Mouse (Mus musculus): Measurements from ENCODE around the gene Ascc1. TPM values are rescaled to one million over a fixed set of nuclear protein-coding genes. Genes with fewer than 3 reads are reported as not detected.

Gene Ascc1
- polyA plus RNA-seq, 1 experiment from 2014 or later = 42.4 TPM

DNA sequence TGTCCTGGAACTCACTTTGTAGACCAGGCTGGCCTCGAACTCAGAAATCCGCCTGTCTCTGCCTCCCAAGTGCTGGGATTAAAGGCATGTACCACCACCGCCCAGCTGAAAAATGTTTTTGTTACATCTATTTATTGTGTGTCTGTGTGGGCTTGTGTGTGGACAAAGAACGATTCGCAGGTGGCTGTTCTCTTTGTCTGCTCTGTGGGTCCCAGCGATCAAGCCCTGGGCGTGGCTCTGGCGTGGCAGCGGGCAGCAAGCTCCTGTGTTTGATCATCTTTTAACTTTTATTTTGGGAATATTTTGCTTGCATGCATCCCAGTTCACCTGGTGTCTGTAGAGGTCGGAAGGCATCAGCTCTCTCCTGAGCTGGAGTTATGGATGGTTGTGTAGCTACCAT, 48.0 kb downstream of the Ascc1 start:
- Histone ChIP-seq H3K27me3 (replicated peaks) (no peaks in the 10 kb centered on the region), H3K9me3 (no peaks in the 10 kb centered on the region), H3K27ac (no peak overlapping the region), H3K4me1 (no peaks in the 10 kb centered on the region), H3K4me2 (no peak overlapping the region), H3K4me3 (replicated peaks) (no peak overlapping the region), H3K9ac (no peak overlapping the region), H3K36me3 (no peaks in the 10 kb centered on the region)
- ATAC-seq (ENCODE audit: insufficient read depth, low FRiP score, low read depth) = no peak
- WGBS = 94% methylated on average over 10 of the region's 10 CpGs

GRCm38 (mm10) chr10:60053073-60053472, 50.5 kb downstream of the Ascc1 start:
- no peaks in the 10 kb centered on the region for H3K36me3 ChIP-seq
- no peaks in the 10 kb centered on the region for H3K4me1 ChIP-seq
- H3K4me2 ChIP-seq = no peak overlapping the region
- 34% methylated on average over 4 of the region's 4 CpGs for WGBS
- no peak for ATAC-seq (ENCODE audit: insufficient read depth, low FRiP score, low read depth)
- H3K9ac ChIP-seq = no peak overlapping the region
- H3K27ac ChIP-seq = no peak overlapping the region
- no peak overlapping the region for H3K4me3 ChIP-seq (replicated peaks)
- no peaks in the 10 kb centered on the region for H3K27me3 ChIP-seq (replicated peaks)
- no peaks in the 10 kb centered on the region for H3K9me3 ChIP-seq

DNA sequence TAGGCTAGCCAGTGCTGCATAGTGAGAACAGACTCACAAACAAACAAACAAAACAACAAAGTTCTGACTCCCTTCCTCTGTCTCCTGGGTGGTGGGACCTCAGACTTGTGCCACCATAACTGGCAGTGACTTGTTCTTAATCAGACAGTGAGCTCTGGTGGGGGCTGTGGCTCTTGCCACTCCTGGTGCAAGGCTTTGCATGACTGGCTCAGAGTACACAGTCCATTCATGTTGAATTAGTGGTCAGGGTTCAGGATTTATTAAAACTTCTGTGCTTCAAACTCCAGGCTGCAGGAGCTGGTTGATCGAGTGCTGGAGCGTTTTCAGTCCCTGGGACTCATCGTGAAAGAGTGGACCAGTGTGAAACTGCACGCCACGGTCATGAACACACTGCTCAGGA, 59.6 kb downstream of the Ascc1 start:
- no peak overlapping the region for H3K27ac ChIP-seq
- WGBS = 84% methylated on average over 5 of the region's 5 CpGs
- ATAC-seq (ENCODE audit: insufficient read depth, low FRiP score, low read depth) = no peak
- H3K4me3 ChIP-seq (replicated peaks) = no peak overlapping the region
- no peaks in the 10 kb centered on the region for H3K27me3 ChIP-seq (replicated peaks)
- no peak overlapping the region for H3K4me2 ChIP-seq
- no peaks in the 10 kb centered on the region for H3K4me1 ChIP-seq
- no peaks in the 10 kb centered on the region for H3K36me3 ChIP-seq
- H3K9ac ChIP-seq = no peak overlapping the region
- H3K9me3 ChIP-seq = no peaks in the 10 kb centered on the region

DNA sequence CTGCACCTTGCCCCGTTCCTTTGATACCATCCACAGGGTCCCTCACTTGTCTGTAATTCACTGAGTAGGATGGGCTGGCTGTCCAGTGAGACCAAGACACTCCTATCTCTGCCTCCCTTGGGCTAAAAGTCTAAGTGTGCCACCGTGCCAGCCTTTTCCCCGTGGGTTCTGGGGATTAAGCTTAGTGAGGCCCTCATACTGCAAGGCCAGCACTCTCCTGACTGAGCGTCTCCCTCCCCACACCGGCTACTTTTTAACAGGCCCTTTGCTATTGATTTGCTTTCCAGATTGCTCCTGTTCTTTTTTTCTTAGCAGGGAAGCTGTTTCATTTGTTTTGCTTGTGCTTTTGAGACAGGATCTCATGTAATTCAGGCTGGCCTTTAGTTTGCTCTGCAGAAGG, 60.3 kb downstream of the Ascc1 start:
- no peak overlapping the region for H3K9ac ChIP-seq
- no peaks in the 10 kb centered on the region for H3K9me3 ChIP-seq
- no peaks in the 10 kb centered on the region for H3K27me3 ChIP-seq (replicated peaks)
- H3K27ac ChIP-seq = no peak overlapping the region
- no peak for ATAC-seq (ENCODE audit: insufficient read depth, low FRiP score, low read depth)
- no peak overlapping the region for H3K4me2 ChIP-seq
- no peaks in the 10 kb centered on the region for H3K36me3 ChIP-seq
- no peaks in the 10 kb centered on the region for H3K4me1 ChIP-seq
- 44% methylated on average over 5 of the region's 5 CpGs for WGBS
- H3K4me3 ChIP-seq (replicated peaks) = no peak overlapping the region

DNA sequence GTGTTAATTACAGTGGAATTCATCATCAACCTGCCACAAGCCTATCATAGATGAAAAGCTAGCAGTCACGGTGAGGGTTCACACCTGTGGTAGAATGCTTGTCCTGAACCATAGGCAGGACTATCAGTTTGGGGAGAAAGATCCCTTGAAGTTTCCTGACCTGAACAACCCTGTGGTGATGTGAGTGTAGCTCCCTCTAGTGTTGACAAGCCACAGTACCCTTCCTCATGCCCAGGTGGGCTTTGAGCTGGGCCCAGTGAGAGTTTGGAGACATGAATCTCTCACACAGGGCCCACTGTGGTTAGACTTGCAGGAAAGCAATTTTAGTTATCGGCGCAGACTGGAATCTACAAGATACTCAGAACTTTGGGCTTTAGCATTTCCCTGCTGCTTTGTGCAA, 63.9 kb downstream of the Ascc1 start:
- no peak for ATAC-seq (ENCODE audit: insufficient read depth, low FRiP score, low read depth)
- 67% methylated on average over 3 of the region's 3 CpGs for WGBS
- no peak overlapping the region for H3K9ac ChIP-seq
- no peaks in the 10 kb centered on the region for H3K27me3 ChIP-seq (replicated peaks)
- no peaks in the 10 kb centered on the region for H3K4me1 ChIP-seq
- H3K9me3 ChIP-seq = no peaks in the 10 kb centered on the region
- no peak overlapping the region for H3K4me3 ChIP-seq (replicated peaks)
- no peak overlapping the region for H3K27ac ChIP-seq
- H3K36me3 ChIP-seq = no peaks in the 10 kb centered on the region
- H3K4me2 ChIP-seq = no peak overlapping the region

GRCm38 (mm10) chr10:60075159-60075558, 72.6 kb downstream of the Ascc1 start:
- no peaks in the 10 kb centered on the region for H3K9me3 ChIP-seq
- no peak overlapping the region for H3K4me2 ChIP-seq
- H3K4me3 ChIP-seq (replicated peaks) = no peak overlapping the region
- WGBS = 86% methylated on average over 1 of the region's 1 CpGs
- no peak overlapping the region for H3K9ac ChIP-seq
- H3K27ac ChIP-seq = no peak overlapping the region
- H3K4me1 ChIP-seq = peaks cover 17% of the 10 kb centered on the region; the same call in 1 of the 2 replicates
- H3K36me3 ChIP-seq = no peaks in the 10 kb centered on the region
- ATAC-seq (ENCODE audit: insufficient read depth, low FRiP score, low read depth) = no peak
- H3K27me3 ChIP-seq (replicated peaks) = no peaks in the 10 kb centered on the region

DNA sequence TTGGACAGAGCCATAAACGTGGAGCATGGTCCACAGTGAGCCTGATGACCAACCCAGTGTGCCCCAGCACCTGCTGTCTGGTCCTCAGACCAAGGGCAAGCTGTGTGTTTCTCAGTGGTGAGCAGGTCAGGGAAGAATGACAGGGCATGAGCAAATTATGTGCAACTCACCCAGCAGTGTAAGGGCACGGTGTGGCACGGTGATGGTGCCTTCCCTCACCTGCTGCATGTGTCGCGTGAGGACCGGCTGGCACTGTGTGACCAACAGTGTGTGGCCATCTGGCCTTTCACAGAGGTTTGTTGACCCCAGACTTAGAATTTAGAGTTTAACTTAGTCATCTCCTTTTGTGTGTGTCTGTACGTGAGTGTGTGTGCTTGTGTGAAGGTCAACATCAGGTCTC, 74.6 kb downstream of the Ascc1 start:
- Histone ChIP-seq H3K4me3 (replicated peaks) (no peak overlapping the region), H3K9ac (no peak overlapping the region), H3K27me3 (replicated peaks) (no peaks in the 10 kb centered on the region), H3K4me1 (peaks cover 30% of the 10 kb centered on the region), H3K9me3 (no peaks in the 10 kb centered on the region), H3K4me2 (no peak overlapping the region), H3K36me3 (no peaks in the 10 kb centered on the region), H3K27ac (no peak overlapping the region)
- WGBS = 90% methylated on average over 7 of the region's 7 CpGs
- no peak for ATAC-seq (ENCODE audit: insufficient read depth, low FRiP score, low read depth)

DNA sequence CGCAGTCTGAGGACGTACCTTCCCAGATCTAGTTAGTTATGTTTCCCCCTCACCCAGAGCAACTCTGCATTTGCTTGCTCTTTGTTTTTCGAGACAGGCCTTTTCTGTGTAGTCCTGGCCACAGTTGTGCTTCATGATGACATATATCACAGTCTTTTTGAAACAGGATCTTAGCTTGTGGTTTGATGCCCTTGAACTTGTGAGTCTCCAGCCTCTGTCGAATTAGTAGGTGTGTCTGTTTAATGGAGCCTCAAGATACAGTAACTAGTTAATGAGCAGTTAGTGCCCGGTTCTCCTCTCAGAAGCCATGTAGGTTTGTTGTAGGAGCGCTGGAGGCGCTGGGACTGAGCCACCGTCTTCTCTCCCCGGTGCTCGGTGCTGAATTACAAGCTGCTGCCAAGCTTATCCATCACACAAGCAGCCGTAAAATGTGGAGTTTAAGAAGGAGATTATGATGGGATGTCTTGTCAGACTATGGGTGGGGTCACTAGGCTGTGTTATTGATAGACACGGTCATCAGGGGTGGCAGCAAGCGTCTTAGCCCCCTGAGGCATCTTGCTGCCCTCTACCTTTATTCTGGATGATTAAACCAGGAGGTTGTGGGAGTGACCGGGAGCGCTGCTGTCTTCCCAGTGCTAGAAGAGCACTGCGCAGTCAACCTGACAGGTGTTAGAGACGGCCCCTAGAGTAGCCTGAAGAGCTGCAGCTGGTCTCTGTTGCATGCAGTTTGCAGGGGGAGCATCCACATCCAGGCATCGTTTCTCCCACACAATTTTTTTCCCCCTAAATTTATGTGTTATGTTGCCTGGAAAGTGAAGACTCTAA, 75.3 kb downstream of the Ascc1 start:
- Histone ChIP-seq H3K4me1 (peaks cover 30% of the 10 kb centered on the region), H3K4me3 (replicated peaks) (no peak overlapping the region), H3K4me2 (no peak overlapping the region), H3K27ac (no peak overlapping the region), H3K27me3 (replicated peaks) (no peaks in the 10 kb centered on the region), H3K9ac (no peak overlapping the region), H3K36me3 (no peaks in the 10 kb centered on the region), H3K9me3 (no peaks in the 10 kb centered on the region)
- ATAC-seq (ENCODE audit: insufficient read depth, low FRiP score, low read depth) = no peak; the same call in 1 of the 2 replicates
- 45% methylated on average over 18 of the region's 18 CpGs for WGBS

GRCm38 (mm10) chr10:60078561-60078917, 75.9 kb downstream of the Ascc1 start:
- 38% methylated on average over 5 of the region's 5 CpGs for WGBS
- no peaks in the 10 kb centered on the region for H3K9me3 ChIP-seq
- H3K4me2 ChIP-seq = no peak overlapping the region
- H3K36me3 ChIP-seq = no peaks in the 10 kb centered on the region
- peaks cover 30% of the 10 kb centered on the region for H3K4me1 ChIP-seq
- no peak overlapping the region for H3K9ac ChIP-seq
- peak; percentile 70; the same call in 1 of the 2 replicates for ATAC-seq (ENCODE audit: insufficient read depth, low FRiP score, low read depth)
- no peak overlapping the region for H3K27ac ChIP-seq
- H3K27me3 ChIP-seq (replicated peaks) = no peaks in the 10 kb centered on the region
- H3K4me3 ChIP-seq (replicated peaks) = no peak overlapping the region

GRCm38 (mm10) chr10:60080171-60080570, 77.6 kb downstream of the Ascc1 start:
- H3K9me3 ChIP-seq = no peaks in the 10 kb centered on the region
- no peaks in the 10 kb centered on the region for H3K36me3 ChIP-seq
- no peaks in the 10 kb centered on the region for H3K27me3 ChIP-seq (replicated peaks)
- H3K27ac ChIP-seq = no peak overlapping the region
- 78% methylated on average over 3 of the region's 3 CpGs for WGBS
- H3K4me1 ChIP-seq = peaks cover 30% of the 10 kb centered on the region
- no peak overlapping the region for H3K4me3 ChIP-seq (replicated peaks)
- no peak overlapping the region for H3K9ac ChIP-seq
- no peak for ATAC-seq (ENCODE audit: insufficient read depth, low FRiP score, low read depth)
- H3K4me2 ChIP-seq = no peak overlapping the region

DNA sequence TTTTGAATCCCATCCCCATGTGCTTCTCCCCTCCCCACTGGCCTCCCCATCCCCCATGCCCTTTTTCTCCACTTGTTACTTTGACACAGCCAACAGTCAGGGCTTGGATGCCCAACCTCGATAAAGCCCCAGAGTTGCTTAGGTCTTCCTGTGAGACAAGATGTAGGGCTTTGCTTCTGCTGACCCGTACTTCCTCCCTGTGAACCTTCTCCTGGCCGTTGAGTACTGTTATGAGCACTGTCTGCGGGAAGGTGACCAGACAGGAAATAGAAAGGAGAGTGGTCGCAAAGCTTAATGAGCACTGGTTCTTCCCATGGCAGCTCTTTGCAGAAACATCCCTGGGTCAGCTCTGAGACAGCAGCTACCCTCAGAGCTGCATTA, 78.0 kb downstream of the Ascc1 start:
- Histone ChIP-seq H3K4me2 (no peak overlapping the region), H3K9me3 (no peaks in the 10 kb centered on the region), H3K36me3 (no peaks in the 10 kb centered on the region), H3K9ac (no peak overlapping the region), H3K27me3 (replicated peaks) (no peaks in the 10 kb centered on the region), H3K27ac (peak overlapping the region; percentile 57), H3K4me3 (replicated peaks) (no peak overlapping the region), H3K4me1 (peaks cover 30% of the 10 kb centered on the region)
- ATAC-seq (ENCODE audit: insufficient read depth, low FRiP score, low read depth) = no peak
- 41% methylated on average over 5 of the region's 5 CpGs for WGBS

DNA sequence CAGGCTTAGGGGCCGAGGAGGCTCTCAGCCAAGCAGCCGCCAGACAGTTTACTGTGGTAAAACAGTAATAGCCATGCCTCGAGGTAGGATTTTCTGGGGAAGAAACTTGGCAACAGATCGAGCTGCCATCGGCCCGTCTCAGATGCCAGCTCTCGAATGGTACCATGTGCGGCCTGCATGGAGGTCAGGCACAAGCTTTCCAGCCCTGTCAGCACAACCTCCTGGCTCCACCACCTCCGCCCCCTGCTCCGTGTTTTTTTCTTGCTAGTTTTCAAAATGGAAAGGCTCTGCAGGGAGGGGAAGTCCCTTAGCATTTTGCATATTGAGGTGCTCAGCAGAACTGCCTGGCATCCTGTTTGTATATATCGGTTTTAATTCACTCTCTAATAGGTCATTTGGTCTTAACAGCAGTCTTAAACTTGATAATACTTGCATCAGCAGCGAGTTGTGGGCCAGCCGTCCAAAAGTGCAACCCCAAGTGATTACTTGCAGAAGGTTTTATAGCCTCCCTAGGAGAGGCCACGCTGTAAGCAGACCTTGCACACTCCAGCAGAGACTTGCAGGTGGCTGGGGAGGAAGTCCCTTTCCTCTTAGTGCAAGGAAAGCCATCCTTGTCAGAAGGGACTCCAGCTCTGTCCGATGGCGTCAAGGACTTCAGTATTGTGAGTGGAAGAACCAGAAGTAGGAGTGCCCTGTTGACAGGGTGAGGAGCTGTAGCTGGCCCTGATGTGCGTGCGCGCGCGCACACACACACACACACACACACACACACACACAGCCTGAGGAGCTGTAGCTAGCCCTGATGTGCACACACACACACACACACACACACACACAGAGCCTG, 78.6 kb downstream of the Ascc1 start:
- ATAC-seq (ENCODE audit: insufficient read depth, low FRiP score, low read depth) = peak; percentile 13; the same call in 1 of the 2 replicates
- H3K9me3 ChIP-seq = no peaks in the 10 kb centered on the region
- whole genome bisulfite sequencing = 47% methylated on average over 21 of the region's 21 CpGs
- H3K27ac ChIP-seq = peak overlapping the region; percentile 57
- H3K9ac ChIP-seq = no peak overlapping the region
- H3K4me3 ChIP-seq (replicated peaks) = no peak overlapping the region
- H3K4me1 ChIP-seq = peaks cover 30% of the 10 kb centered on the region
- no peaks in the 10 kb centered on the region for H3K27me3 ChIP-seq (replicated peaks)
- no peaks in the 10 kb centered on the region for H3K36me3 ChIP-seq
- no peak overlapping the region for H3K4me2 ChIP-seq

Measured in stomach, embryonic 15.5 days (tissue).